Mouse (Mus musculus): ENCODE data around the gene Ppp1r8. TPM values are rescaled to one million over a fixed set of nuclear protein-coding genes. Genes with fewer than 3 reads are reported as not detected.

The Ppp1r8 gene
- 10 to 100 TPM; 41.0 to 49.9 (median 44.3) TPM for total RNA-seq (2022)

DNA sequence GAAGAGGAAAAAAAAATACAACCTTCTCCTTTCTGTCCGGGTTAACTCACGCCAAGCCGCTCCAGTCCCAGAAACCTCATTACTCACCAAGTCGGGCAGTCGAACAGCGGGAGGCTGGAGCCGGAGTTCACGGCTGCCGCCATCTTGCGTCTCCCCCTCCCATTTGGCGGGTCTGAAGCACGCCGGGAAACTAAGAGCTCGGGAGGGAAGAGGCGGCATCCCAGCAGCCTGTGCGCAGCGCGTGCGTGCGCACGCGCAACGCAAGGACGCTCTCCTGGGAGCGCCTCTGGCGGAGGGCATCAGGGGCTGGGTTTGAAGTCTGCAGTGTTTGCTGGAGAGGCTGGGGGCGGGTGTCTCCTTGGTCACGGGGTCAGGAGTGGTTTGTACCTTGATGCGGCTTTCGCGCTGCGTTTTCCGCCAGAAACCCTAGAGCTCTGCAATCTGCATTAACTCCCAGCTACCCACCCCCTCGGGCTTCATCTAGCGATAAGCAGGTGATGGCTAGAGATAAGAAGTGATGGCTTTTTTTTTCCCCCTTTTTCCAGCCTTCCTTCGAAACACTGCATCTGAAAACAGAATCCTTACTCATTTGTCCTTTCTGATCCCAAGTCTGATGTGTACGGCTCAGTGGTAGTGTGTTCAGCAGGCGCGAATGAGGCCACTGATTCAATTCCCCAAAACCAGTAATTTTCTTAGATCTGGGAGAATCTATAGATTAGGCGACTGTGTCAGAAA is at the start of gene Ppp1r8:
Ppp1r8 (minus strand) TSS at position 200 of the 735 bp plus-strand sequence.
- peak; percentile 88 for DNase-seq

DNA sequence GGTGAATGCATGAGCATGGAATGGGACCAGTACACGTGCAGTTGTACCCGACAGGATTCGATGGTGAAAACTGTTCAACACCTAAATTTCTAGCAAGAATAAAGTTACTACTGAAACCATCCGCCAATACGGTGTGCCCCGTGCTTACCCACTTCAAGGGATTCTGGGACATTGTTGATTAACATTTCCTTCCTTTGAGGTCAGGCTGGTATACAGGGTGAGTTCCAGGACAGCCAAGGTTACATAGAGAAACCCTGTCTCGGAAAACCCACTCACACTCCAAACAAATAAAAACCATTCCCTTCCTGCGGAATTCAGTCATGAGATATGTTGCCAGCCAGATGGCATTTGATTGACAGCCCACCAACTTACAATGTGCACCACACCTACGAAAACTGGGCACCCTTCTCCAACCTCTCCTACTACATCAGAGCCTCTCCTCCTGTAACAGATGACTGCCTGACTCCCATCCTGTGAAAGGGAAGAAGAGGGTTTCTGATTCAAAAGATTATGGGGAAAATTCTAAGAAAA is 41.9 kb upstream of the Ppp1r8 start:
- no peak for DNase-seq

DNA sequence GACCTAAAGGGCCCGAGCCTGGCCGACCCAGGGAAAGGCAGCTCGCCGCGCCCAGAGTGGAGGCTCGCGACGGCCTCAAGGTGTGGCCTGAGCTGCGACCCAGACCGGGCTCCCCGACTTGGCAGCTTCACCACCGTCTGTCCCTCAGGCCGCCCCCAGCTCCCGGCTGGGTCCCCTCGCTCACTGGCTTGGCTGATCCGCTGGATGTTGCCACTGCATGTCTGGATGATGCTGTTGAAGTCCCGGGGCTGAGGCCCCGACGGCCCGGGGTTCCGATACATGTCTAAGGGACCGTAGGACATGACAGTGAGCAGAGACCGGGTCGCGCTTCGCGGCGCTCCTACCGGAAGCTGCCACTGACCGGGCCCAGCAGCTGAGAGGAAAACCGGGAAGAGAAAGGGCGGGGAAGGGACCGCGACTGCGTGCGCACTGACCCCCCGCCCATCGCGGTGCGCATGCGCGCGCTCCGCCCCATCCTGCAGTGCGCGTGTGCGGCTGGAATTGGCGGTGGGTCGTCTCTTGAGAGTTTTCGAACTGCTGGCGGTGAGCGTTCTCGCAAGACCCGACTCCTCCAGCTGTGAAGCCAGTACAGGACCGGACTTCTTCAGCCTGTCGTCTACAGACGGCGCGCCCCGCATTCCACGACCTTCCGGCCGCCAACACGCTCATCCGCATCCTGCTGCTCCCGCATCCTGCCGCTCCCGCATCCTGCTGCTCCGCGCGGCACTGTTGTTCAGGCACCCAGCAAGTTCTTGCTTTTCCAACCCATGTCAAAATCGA is 41.3 kb upstream of the Ppp1r8 start, which contains the start of gene Stx12:
Stx12 (minus strand) TSS at position 446 of the 780 bp plus-strand sequence.
- DNase-seq: peak; percentile 88

DNA sequence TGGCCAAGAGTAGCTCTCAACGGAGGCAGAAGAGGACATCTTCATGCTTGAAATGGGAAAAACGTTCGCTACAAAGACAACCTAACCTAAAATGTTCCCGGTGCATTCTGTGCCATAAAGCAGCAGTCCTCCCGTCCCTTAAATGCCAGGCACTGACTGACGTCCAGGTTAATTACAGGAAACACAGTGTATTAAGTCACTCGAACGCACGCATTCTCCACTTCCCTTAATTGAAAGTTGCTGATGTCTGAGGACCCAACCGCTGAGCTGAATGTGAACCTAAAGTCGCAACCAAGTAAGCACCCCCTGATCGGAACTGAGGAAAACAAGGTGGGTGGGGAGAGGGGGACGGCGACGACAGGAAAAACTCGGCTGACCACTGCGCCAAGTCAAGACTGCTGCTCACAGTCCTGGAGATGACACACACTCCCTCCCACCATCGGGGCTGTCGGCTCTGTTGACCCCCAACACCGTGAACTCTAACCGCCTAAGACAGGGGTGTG is 40.6 kb upstream of the Ppp1r8 start:
- DNase-seq: no peak

DNA sequence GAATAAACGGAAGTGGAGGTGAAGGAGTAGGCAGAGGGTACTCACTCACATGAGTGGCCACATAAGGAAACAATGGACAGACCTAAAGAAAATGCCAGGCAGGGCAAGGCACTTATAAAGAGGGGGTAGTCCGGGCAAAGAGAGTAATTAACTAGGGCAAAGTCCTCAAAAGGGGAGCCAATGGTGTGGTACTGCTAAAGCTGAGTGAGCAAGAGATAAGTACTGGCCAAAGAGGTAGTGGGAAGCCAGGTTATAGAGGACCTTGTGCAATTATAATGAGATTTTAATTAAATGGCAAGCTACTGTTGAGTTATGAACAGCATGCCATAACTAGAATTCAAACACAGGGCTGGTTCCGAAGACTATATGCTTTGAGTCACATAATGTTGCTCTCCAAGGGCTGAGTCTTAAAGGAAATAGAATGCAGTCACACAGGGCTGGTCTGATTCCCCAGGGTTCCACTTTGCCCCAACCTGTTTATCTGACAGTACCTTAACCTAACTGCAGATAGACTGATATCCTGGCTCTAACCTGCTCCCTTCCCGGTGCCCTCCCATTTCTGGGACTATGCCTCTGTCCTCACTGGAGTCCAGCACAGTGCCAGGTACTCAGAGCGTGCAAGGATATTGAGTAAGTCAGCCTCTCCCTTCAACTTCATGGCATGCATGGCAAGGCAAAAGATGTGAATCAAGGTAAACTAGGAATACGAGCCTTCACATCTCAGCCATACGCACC is 31.6 kb upstream of the Ppp1r8 start:
- no peak for DNase-seq

DNA sequence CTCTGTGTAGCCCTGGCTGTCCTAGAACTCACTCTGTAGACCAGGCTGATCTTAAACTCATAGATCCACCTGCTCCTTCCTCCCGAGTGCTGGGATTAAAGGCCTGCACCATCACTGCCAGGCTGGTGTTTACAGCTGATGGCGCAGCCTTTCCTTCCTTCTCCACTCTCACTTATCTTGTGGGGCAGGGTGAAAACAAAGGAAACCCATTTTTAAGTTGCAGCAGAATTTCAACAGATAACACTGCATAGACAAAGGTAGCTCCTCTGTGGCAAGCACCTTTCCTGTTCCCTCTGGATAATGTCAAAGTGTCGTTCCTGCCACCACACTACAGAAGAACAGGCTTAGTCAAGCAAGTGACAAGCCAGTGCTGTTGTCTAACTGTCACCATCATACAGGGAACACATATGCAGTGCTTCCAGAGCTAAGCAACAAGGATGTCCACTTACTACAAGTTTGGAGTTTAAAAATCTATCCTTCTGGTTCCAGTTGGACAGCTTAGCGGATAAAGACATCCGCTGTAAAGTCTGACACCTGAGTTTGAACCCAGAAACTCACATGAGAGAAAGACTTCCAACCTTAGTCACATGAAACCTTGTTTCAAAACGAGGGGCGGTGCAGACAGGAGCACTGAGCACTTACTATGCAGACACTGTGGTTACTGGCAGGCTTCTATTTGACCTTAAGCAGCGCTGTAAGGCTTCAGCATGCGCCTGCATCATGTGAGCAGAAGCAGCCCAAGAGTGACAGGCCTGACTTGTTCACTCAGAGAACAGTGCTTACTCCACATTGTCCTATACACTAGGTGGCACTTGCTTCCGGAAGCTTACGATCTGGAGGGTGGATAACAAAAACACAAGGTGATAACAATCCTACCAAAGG is 30.8 kb upstream of the Ppp1r8 start:
- no peak for DNase-seq

DNA sequence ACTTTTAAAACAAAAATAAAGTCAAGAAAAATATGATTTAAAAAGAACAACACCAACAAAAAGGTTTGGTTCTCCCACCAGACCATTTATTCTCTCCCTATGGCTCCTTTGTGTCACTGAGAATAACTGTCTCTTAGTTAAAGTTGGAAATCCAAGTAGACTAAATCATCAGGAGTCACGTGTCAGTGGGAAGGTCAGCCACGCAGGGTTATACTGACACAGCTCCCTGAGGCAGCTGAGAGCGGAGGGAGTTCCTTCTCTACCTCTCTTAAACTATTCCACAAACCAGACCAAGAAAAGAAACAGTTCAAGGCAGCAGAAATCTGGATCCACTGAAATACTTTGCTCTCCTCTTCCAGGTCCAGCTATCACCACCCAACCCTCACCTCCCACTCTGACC is 28.1 kb upstream of the Ppp1r8 start:
- DNase-seq: no peak

DNA sequence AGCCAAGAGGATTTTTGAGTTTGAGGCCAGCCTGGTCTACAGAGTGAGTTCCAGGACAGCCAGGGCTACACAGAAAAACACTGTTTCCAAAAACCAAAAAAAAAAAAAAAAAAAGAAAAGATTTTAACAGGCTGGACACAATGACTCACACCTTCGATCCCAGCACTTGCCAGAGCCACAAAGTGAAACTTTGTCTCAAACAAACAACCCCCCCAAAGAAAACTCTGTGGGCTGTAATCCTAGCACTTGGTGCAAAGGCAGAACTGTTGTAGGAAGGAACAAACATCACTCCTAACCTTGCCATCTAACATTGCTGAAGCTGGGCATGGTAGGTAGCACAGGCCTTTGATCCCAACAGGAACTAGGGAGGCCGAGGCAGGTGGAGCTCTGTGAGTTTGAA is 21.9 kb upstream of the Ppp1r8 start:
- no peak for DNase-seq

DNA sequence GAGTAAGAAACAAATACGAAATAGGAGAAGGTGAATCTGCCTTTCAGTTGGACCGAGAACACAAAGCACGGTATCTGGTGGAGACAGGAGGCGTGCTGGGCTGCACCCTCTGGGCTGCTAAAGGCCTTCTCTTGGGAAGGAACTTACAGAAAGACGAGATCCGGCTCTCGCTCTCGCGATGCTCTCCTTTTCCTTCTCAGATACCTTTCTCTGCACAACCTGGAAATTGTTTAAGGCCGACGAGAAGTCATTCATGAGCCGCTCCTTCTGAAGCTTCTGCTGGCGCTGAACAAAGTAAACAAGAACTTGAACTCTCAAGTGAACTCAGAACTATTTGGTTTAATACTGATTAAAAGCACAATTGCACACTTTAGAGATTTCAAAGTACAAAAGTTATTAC is 20.0 kb upstream of the Ppp1r8 start:
- DNase-seq: no peak

DNA sequence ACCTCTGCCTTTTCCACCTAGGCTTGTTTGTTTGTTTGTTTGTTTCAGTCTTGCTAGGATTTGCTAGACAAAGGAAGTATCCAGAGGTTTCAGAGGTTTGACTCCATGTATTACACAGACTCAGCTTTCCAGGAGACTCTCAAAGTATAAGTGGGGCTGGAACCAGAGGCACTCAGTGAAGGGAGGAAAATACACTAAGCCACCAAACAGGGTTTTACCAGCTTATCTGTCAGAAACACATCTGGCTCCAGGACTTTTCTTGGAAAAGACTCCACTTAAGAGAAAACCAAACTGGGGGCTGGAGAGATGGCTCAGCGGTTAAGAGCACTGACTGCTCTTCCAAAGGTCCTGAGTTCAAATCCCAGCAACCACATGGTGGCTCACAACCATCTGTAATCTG is 17.9 kb upstream of the Ppp1r8 start:
- no peak for DNase-seq

DNA sequence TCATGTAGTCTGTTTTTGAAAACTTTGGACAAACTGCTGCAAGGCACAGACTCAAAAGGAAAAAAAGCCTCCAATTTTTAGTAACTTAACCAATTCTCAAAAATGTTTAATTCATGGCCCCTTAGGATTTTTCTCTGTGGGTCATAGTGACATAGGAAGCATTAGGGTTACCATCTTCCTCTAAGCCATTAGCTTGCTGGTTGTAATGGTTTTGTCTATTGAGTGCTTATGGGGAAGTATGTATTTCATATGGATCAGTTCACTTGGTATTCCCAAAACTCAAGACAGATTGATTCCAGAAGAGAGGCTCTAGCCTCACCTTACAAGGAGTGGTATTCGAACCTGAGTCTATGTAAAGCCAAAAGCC is 719 bp upstream of the Ppp1r8 start:
- no peak for DNase-seq

DNA sequence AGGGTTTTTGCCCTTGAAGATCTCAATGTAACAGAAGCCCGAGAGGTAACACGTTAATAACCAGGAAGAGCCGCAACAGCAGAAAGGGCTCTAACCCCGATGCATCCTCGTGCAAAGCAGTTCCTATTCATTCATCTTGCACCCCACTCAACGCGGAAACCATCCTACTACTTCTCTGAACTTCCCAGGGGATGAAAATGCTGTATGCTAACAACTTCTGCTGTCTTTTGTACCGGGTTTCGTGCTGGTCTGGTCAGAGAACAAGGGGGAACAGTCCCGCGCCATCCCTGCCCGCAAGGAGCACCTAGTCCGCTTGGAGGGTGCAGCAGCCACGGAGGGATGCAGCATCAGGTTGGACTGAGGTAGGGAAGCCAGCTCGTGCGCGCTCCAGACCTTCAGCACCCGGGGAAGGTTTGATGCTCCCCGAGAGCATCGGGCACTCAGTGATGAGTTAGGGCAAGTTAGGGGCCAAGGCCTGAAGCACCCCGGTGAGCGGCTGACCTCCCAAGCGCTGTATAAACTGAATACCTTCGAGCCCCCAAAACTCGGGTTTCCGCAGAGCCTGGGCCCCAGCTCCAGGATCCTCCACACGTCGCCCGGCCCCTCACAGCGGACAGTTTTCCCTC is 575 bp downstream of the Ppp1r8 start:
- no peak for DNase-seq

DNA sequence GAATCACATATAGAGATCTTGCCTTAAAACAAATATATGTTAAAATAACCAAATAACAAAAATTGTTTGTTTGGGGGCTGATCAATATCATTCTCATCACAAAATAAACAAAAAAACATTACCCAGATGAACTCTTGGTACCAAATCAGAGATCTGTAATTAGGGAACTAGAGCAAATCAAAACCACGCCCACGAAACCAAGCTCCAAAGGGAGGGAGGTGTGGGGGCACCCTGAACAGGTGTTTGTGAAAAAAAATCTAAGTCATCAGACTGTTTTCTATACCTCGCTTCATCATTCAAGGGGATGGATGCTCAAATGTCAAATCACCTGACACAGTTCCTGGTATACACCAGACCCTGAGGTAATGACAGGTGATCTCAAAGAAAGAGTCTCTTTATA is 1.5 kb downstream of the Ppp1r8 start:
- no peak for DNase-seq

DNA sequence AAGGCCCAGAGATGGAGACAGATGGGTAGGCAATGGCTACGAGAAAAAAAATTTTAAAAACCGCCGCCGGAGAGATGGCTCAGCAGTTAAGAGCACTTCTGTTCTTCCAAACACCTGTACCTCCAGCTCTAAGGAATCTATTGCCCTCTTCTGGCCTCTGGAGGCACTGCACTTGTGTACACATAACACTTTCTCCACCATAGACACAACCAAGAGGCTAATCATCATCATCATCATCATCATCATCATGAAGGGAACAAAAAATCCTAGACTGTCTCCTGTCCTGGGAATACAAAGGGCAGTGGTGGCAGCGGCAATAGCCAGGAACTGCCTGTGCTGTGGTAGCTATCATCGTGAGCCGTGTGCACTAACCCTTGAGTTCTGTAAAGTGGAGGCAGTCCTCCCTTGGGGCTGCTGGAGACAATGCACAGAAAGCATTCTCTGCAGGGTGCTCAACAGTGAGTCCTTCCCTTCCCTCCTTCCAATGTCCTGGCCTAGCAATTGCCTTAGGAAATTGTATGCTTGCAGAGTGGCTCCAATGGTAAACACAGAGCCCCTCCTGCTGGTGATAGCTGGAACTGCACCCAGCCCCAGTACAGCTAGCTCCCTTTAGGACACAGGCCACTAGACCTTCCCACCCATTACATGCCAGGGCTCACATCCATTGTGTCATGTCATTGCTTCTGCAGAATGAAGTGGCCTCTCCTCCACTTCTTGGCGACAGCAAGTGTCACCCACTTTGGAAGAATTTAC is 19.2 kb downstream of the Ppp1r8 start:
- no peak for DNase-seq

DNA sequence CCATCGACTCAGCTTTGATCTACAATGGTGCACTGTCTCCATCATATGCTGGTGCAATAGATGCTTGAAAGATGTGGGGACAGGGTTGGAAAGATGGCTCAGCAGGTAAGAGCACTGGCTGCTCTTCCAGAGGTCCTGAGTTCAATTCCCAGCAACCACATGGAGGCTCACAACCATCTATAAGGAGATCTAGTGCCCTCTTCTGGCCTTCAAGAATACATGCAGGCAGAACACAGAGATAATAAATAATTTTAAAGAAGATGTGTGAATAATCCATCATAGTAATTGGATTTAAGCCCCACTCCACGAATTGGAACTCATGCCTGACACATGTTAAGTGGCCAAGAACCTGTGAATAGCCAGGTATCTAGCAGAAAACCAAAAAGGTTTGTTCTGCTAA is 24.5 kb downstream of the Ppp1r8 start:
- no peak for DNase-seq

DNA sequence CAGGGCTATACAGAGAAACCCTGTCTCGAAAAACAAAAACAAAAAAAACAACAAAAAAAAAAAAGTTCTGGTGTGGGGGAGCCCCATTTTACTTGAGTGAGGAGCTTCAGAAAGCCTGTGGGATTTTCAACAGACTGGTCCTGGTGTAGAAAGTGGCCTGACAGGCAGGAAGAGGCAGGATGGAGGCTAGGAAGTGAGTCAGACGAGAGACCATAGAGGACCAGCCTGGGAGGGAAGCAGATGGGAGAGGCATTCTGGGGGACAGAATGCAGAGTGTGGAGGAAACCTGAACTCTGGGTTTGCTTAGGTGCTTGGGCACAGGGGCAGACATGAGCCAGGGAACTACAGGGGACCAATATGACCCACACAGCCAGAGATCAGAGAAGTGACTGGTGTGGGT is 26.1 kb downstream of the Ppp1r8 start:
- DNase-seq: no peak

DNA sequence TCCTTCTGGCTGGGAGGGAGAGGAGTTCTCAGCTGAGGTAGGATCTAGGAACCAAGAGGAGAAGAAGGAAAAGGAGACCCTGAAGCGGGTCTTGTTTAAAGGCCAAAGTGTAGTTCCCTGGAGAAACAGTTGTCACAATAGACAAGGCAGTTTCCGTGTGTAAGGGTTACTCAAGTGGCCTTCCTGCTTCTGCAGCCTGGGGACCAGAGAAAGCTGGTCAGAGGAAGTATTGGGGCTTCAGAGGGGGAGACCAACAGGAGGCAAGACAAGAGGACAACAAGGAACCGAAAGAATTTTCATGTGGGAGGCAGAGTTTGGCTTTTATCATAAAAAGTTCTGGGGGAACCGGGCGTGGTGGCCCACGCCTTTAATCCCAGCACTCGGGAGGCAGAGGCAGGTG is 26.6 kb downstream of the Ppp1r8 start:
- no peak for DNase-seq

DNA sequence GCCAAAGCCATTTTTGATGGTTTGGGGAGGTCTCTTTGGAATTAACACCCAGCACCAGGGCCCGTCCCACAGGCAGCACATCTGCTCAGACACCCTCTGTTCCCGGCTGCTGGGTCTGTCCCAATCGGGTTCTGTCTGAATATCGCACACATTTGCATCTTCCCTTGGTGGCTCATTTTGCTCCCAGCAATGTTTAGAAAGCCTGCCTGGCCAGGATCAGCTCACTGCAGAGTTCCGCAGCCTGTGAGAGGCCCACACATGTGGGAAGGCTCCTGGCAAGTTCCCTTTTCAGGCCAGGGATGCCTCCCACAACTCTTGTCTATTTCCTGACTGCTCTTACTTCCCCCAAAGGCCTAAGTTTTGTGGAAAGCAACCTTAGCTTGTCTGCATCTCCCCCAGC is 33.3 kb downstream of the Ppp1r8 start:
- DNase-seq: no peak

DNA sequence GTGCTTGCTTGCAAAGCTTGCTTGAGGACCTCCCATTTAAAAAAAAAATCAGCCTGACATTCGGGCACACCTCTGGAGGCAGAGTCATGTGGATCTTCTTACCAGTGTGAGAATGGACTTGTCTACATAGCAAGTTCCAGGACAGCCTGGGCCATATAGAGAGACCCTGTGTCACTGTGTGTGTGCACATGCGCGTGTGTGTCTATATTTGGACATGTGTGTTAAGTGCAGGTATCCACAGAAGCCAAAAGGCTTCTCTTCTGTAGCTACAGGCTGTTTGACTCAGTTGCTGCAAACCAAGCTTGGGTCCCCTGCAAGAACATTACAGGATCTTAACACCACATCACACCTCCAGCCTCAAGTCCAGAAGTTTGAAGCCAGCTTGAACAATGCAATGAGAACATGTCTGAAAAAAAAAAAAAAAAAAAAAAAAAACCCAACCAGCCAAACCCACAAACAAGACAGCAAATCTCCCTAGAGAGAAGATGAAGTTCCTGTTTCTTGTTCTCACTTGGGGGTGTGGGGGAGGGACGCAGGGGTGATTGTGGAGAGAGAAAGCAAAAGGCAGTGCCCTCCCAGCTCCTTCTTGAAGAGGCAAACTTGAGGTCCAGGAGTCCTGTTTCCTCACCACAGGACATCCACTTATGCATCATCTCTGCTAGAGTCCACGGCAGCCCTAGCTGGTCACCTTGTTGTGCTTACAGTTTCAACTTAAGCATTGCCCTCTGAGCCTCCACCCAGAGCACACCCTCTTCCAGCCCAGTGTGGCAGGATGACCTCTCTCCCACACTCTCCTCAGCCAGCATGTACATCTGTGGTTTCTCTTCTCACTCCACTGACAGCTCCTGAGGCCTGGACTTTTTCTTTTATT is 35.0 kb downstream of the Ppp1r8 start:
- no peak for DNase-seq

Data from adrenal gland, adult 8-10 months (tissue).